Mouse (Mus musculus) midbrain, embryonic 14.5 days (tissue): ENCODE data around the gene Olfm3. TPM values are rescaled to one million over a fixed set of nuclear protein-coding genes. Genes with fewer than 3 reads are reported as not detected.
A peak's percentile ranks its signal among the peaks of the same experiment; 100 is the strongest.

Experiments
- ATAC-seq: fragments of 200-750 bp; cut with Nextera tagmentation; 2 replicates; pipeline ENCODE4 v1.8.0; 2017; ENCODE audit warnings: moderate number of reproducible peaks, moderate library complexity; ENCODE audit not compliant: low FRiP score, low TSS enrichment
- DNase-seq: peaks from one replicate; pipeline ENCODE4 v3.0.0-alpha.2; 2015
- H3K27ac ChIP-seq: fragments of 300-500 bp; sonication (generic); replicated peaks from 2 replicates; pipeline ENCODE4 v1.5.1; 2014; ENCODE audit warnings: mild to moderate bottlenecking, low read depth, low read length, moderate library complexity
- H3K27me3 ChIP-seq: fragments of 300-500 bp; sonication (generic); 2 replicates; pipeline ENCODE4 v1.6.1; 2014; ENCODE audit warnings: low read length, control low read depth, mixed read lengths; ENCODE audit not compliant: control insufficient read depth, insufficient read depth
- H3K36me3 ChIP-seq: fragments of 300-500 bp; sonication (generic); 2 replicates; pipeline ENCODE4 v1.6.1; 2014; ENCODE audit warnings: low read length, control low read depth; ENCODE audit not compliant: control insufficient read depth, insufficient read depth
- H3K4me1 ChIP-seq: fragments of 300-500 bp; sonication (generic); 2 replicates; pipeline ENCODE4 v1.6.1; 2014; ENCODE audit warnings: mild to moderate bottlenecking, antibody characterized with exemption, low read length, control low read depth; ENCODE audit not compliant: control insufficient read depth, insufficient read depth
- H3K4me2 ChIP-seq: fragments of 300-500 bp; sonication (generic); 2 replicates; pipeline ENCODE4 v1.6.1; 2014; ENCODE audit warnings: mild to moderate bottlenecking, low read length, moderate library complexity
- H3K4me3 ChIP-seq: fragments of 300-500 bp; sonication (generic); replicated peaks from 2 replicates; pipeline ENCODE4 v1.5.1; 2014; ENCODE audit warnings: low read depth, low read length
- H3K9ac ChIP-seq: fragments of 300-500 bp; sonication (generic); replicated peaks from 2 replicates; pipeline ENCODE4 v1.6.1; 2014; ENCODE audit warnings: mild to moderate bottlenecking, low read length, moderate library complexity
- H3K9me3 ChIP-seq: fragments of 300-500 bp; sonication (generic); 2 replicates; pipeline ENCODE4 v1.6.1; 2016; ENCODE audit warnings: low read length, control low read depth, mixed read lengths; ENCODE audit not compliant: control insufficient read depth
- WGBS: fragments of 180-500 bp; shearing (Covaris S2); extraction: QIAGEN DNeasy Blood & Tissue Kit; methylation state at CpG from one replicate; pipeline ENCODE4 v1.1.7; 2014; 5-methylcytosine and 5-hydroxymethylcytosine counted together
- polyA plus RNA-seq: library from polyadenylated mRNA; unstranded; fragments of >200 nt; fragmentation: Nextera tagmentation; extraction: Ambion mirVana; gene quantifications from 2 replicates; pipeline ENCODE4 v1.2.1, GENCODE M21; 2014

The Olfm3 gene
- polyA plus RNA-seq, 1 experiment from 2014 or later, result 18.2 TPM

DNA sequence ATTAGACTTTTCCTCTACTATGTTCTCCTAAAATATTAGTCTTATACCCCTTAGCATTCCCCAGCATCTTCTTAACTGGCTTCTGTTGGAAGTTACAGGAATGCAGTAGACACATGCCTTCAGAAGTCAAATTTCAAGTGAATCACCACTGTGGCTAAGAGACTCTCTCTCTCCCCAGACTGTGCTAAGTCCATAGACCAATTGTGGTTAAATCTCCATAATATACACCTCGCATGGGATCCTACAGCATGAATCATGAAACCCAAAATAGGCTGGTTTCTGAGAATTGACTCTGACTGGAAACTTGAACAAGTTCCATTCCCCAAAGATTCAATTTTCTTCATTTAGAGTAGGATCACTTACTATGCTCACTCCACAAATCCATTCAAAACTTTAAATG lies 124.2 kb downstream of the Olfm3 start:
- Histone ChIP-seq H3K4me3 (no peak overlapping the region), H3K27me3 (no peaks in the 10 kb centered on the region), H3K9me3 (no peaks in the 10 kb centered on the region), H3K9ac (no peak overlapping the region), H3K4me2 (no peak overlapping the region), H3K36me3 (no peaks in the 10 kb centered on the region), H3K27ac (no peak overlapping the region), H3K4me1 (no peaks in the 10 kb centered on the region)
- ATAC-seq (no peak), DNase-seq (no peak)
- WGBS, result 96% methylated on average over 1 of the region's 1 CpGs

DNA sequence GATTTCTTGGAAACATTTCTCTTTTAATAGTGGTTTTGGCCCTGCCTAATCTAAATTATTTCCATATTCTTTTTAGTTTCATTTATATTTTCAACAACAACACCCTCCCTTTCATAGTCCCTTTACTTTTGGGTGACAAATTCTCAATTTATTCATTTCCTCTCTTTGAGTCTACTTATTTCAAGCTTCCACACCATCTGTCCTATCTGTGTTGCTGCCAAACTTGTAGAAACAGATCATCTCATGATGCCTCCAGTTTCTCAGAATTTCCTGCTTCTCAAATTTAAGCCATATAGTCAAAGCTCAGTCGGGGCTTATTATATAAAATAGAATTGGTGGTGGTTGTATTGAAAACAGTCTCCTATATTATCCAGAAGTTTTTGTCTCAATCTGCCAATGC lies 124.7 kb downstream of the Olfm3 start:
- H3K27me3 ChIP-seq, result no peaks in the 10 kb centered on the region
- DNase-seq (no peak), ATAC-seq (no peak)
- H3K9ac ChIP-seq, result no peak overlapping the region
- H3K4me2 ChIP-seq, result no peak overlapping the region
- WGBS, result 84% methylated on average over 1 of the region's 1 CpGs
- no peaks in the 10 kb centered on the region for H3K9me3 ChIP-seq
- no peak overlapping the region for H3K27ac ChIP-seq
- H3K4me1 ChIP-seq, result no peaks in the 10 kb centered on the region
- H3K4me3 ChIP-seq, result no peak overlapping the region
- no peaks in the 10 kb centered on the region for H3K36me3 ChIP-seq

DNA sequence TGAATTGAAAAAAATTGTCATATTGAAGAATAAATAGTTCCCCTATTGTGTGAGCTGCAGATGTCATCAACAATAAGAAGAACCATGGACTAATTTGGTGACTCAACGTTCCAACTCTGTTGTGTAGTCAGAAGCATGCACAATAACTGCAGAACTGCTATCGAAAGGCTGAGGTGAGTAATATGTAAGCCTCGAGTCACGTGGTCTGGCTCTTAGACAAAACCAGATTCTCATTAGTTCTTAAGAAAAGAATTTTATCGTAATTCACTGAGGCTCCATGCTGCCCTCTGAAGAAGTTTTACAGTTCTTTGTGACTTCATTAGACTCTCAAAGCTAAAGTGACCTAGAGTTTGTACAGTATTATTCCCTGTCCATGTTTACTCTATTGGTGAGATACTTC lies 145.2 kb downstream of the Olfm3 start:
- DNase-seq (no peak), ATAC-seq (no peak)
- no peaks in the 10 kb centered on the region for H3K9me3 ChIP-seq
- H3K4me2 ChIP-seq, result no peak overlapping the region
- WGBS, result 93% methylated on average over 5 of the region's 5 CpGs
- H3K36me3 ChIP-seq, result no peaks in the 10 kb centered on the region
- no peak overlapping the region for H3K9ac ChIP-seq
- no peak overlapping the region for H3K4me3 ChIP-seq
- no peak overlapping the region for H3K27ac ChIP-seq
- no peaks in the 10 kb centered on the region for H3K4me1 ChIP-seq
- no peaks in the 10 kb centered on the region for H3K27me3 ChIP-seq

DNA sequence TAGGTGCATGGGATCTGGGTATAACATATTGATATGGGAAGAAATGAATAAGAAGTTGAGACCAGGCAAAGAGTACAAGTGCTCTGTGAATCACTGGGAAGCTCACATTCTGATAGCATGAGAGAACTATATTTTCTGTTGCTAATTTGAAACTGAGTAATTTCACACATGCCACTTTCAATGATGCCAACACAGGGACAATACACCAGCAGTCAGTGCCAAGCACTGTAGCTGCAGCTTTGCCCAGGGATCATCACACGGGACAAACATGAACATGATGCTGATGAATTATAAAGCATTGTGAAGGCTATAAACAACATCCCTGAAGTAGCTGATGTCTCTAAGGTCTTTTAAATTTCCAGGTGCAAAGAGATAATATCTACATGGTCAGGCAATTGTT lies 161.0 kb downstream of the Olfm3 start:
- Histone ChIP-seq H3K4me3 (no peak overlapping the region), H3K4me1 (no peaks in the 10 kb centered on the region), H3K36me3 (no peaks in the 10 kb centered on the region), H3K27ac (no peak overlapping the region), H3K9ac (no peak overlapping the region), H3K27me3 (no peaks in the 10 kb centered on the region), H3K9me3 (no peaks in the 10 kb centered on the region), H3K4me2 (no peak overlapping the region)
- 80% methylated on average over 1 of the region's 1 CpGs for WGBS
- ATAC-seq, result no peak
- DNase-seq, result no peak

GRCm38 (mm10) chr3:115080428-115081181 lies 176.7 kb downstream of the Olfm3 start:
- no peaks in the 10 kb centered on the region for H3K4me1 ChIP-seq
- H3K9ac ChIP-seq, result no peak overlapping the region
- no peak overlapping the region for H3K27ac ChIP-seq
- no peaks in the 10 kb centered on the region for H3K36me3 ChIP-seq
- DNase-seq (peak; percentile 13), ATAC-seq (no peak; the same call in 1 of the 2 replicates)
- H3K4me3 ChIP-seq, result no peak overlapping the region
- WGBS, result 38% methylated on average over 12 of the region's 12 CpGs
- H3K27me3 ChIP-seq, result no peaks in the 10 kb centered on the region
- no peaks in the 10 kb centered on the region for H3K9me3 ChIP-seq
- no peak overlapping the region for H3K4me2 ChIP-seq

DNA sequence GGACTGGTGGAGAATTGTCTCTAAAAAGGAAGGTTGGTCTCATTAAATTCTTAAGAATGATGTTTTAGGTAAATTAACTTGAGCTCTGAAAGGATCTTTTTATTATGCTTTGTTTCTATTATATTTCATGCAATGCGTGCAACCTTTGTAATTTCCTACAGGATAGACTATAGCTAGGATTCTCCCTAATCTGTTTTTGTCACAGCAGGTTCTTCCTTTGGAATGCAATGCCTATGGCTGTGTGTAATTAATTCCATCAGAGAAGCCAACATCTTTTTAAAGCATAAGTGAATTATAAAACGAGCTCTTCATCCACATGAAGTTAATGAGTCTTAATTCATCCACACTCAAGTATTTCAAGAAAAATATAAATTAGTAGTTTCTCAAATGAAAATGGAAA lies 177.5 kb downstream of the Olfm3 start:
- Histone ChIP-seq H3K9me3 (no peaks in the 10 kb centered on the region), H3K4me2 (no peak overlapping the region), H3K9ac (no peak overlapping the region), H3K4me3 (no peak overlapping the region), H3K27ac (no peak overlapping the region), H3K36me3 (no peaks in the 10 kb centered on the region), H3K4me1 (no peaks in the 10 kb centered on the region), H3K27me3 (no peaks in the 10 kb centered on the region)
- WGBS, result 33% methylated on average over 2 of the region's 2 CpGs
- DNase-seq, result no peak
- ATAC-seq, result no peak

DNA sequence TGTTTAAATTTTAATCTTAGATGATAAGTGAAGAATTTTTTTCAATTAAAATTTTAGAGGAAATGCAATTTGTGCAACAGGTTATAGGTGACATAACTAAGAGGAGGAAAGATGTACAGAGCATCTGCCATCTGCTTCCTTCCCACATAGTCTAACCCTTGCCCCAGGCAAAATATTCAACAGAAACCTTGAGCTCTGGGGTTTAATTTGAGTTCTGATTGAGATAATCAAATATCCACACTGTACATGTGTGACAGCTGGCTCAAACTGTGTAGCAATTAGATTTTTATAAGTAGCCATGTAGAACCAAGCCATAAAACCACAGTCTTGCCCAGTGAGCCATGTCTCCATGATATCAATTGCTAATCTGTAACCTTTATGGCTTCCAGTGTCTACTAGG lies 179.1 kb downstream of the Olfm3 start:
- Histone ChIP-seq H3K36me3 (no peaks in the 10 kb centered on the region), H3K4me3 (no peak overlapping the region), H3K9me3 (no peaks in the 10 kb centered on the region), H3K4me2 (no peak overlapping the region), H3K27me3 (no peaks in the 10 kb centered on the region), H3K4me1 (no peaks in the 10 kb centered on the region), H3K27ac (no peak overlapping the region), H3K9ac (no peak overlapping the region)
- ATAC-seq (no peak), DNase-seq (no peak)

GRCm38 (mm10) chr3:115088281-115088680 lies 184.4 kb downstream of the Olfm3 start:
- DNase-seq (no peak), ATAC-seq (no peak)
- H3K9ac ChIP-seq, result no peak overlapping the region

GRCm38 (mm10) chr3:115090670-115091069 lies 186.8 kb downstream of the Olfm3 start:
- no peaks in the 10 kb centered on the region for H3K27me3 ChIP-seq
- no peak for ATAC-seq
- no peak overlapping the region for H3K4me2 ChIP-seq
- H3K4me3 ChIP-seq, result no peak overlapping the region
- no peak for DNase-seq
- no peak overlapping the region for H3K9ac ChIP-seq
- H3K4me1 ChIP-seq, result no peaks in the 10 kb centered on the region
- H3K27ac ChIP-seq, result no peak overlapping the region
- no peaks in the 10 kb centered on the region for H3K36me3 ChIP-seq
- 30% methylated on average over 2 of the region's 2 CpGs for WGBS
- H3K9me3 ChIP-seq, result no peaks in the 10 kb centered on the region

More at GRCm38 (mm10) chr3:115088281-115088680, 184.4 kb downstream of the Olfm3 start:
- Histone ChIP-seq H3K4me2 (no peak overlapping the region), H3K4me1 (no peaks in the 10 kb centered on the region), H3K36me3 (no peaks in the 10 kb centered on the region), H3K4me3 (no peak overlapping the region), H3K9me3 (no peaks in the 10 kb centered on the region), H3K27me3 (no peaks in the 10 kb centered on the region), H3K27ac (no peak overlapping the region)
- WGBS, result 80% methylated on average over 3 of the region's 3 CpGs
